Mouse (Mus musculus) E14TG2a.4 (cell line): ENCODE data around the gene Edaradd.

Source experiments
- H3K27me3 ChIP-seq: 2 replicates; pipeline ENCODE4 v1.6.1; 2014; ENCODE audit warnings: low read length, control low read depth; ENCODE audit not compliant: insufficient read depth
- H3K36me3 ChIP-seq: 2 replicates; pipeline ENCODE4 v1.6.1; 2014; ENCODE audit warnings: low read length, control low read depth; ENCODE audit not compliant: insufficient read depth
- H3K4me1 ChIP-seq: replicated peaks from 2 replicates; pipeline ENCODE4 v1.6.1; 2014; ENCODE audit warnings: low read depth, low read length, control low read depth
- H3K4me3 ChIP-seq: replicated peaks from 2 replicates; pipeline ENCODE4 v1.5.1; 2014; ENCODE audit warnings: mild to moderate bottlenecking, low read length
- H3K9me3 ChIP-seq: 2 replicates; pipeline ENCODE4 v1.6.1; 2014; ENCODE audit warnings: low read length, control low read depth
- CTCF ChIP-seq: conservative IDR thresholded peaks from 2 replicates; pipeline ENCODE4 v1.5.1; 2014; ENCODE audit warnings: low read length
- NANOG ChIP-seq: IDR thresholded peaks from 2 replicates; pipeline ENCODE4 v1.6.1; 2014; ENCODE audit warnings: borderline replicate concordance, low read length, mixed read lengths
- POU5F1 ChIP-seq: IDR thresholded peaks from 2 replicates; pipeline ENCODE4 v1.6.1; 2014; ENCODE audit warnings: low read length, borderline replicate concordance

Edaradd gene

GRCm38 (mm10) chr13:12559044-12559443, 38.8 kb upstream of the Edaradd start:
- H3K4me1 ChIP-seq, result 0 out of 2 replicates have a peak, but pooled peaks cover 7% of the 10 kb centered on the region
- TF ChIP-seq CTCF (no peak), NANOG (no peak), POU5F1 (no peak)
- H3K27me3 ChIP-seq, result no peaks in the 10 kb centered on the region
- no peaks in the 10 kb centered on the region for H3K9me3 ChIP-seq
- no peak overlapping the region for H3K4me3 ChIP-seq
- H3K36me3 ChIP-seq, result no peaks in the 10 kb centered on the region

DNA sequence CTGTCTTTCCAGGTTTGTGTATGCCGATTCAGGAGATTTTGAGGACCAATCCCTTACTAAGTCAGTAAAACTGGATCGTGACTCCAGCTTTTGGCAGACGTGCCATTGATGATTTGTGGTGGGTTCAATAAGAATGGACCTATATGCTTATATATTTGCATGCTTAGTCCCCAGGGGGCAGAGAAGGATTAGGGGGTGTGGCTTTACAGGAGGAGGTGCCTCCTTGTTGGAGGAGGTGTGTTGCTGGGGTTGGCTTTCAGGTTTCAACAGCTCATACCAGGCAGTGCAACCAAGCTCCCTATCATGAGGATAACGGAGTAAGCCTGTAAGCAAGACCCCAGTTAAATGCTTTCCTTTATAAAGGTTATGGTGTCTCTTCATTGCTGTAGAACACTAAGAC, 34.0 kb upstream of the Edaradd start:
- TF ChIP-seq CTCF (no peak), POU5F1 (no peak), NANOG (no peak)
- Histone ChIP-seq H3K9me3 (no peaks in the 10 kb centered on the region), H3K4me1 (0 out of 2 replicates have a peak, but pooled peaks cover 7% of the 10 kb centered on the region), H3K27me3 (0 out of 2 replicates have a peak, but pooled peaks cover 4% of the 10 kb centered on the region), H3K36me3 (no peaks in the 10 kb centered on the region), H3K4me3 (no peak overlapping the region)

GRCm38 (mm10) chr13:12543880-12544568, 23.8 kb upstream of the Edaradd start:
- Histone ChIP-seq H3K4me1 (peaks cover 13% of the 10 kb centered on the region), H3K36me3 (no peaks in the 10 kb centered on the region), H3K9me3 (no peaks in the 10 kb centered on the region), H3K27me3 (peaks cover 24% of the 10 kb centered on the region), H3K4me3 (no peak overlapping the region)
- TF ChIP-seq NANOG, result no peak
- TF ChIP-seq CTCF, result no peak
- no peak for TF ChIP-seq POU5F1

GRCm38 (mm10) chr13:12543246-12543645, 23.0 kb upstream of the Edaradd start:
- Histone ChIP-seq H3K4me3 (no peak overlapping the region), H3K36me3 (no peaks in the 10 kb centered on the region), H3K27me3 (peaks cover 24% of the 10 kb centered on the region), H3K9me3 (no peaks in the 10 kb centered on the region), H3K4me1 (peaks cover 13% of the 10 kb centered on the region)
- no peak for TF ChIP-seq POU5F1
- no peak for TF ChIP-seq CTCF
- TF ChIP-seq NANOG, result no peak

DNA sequence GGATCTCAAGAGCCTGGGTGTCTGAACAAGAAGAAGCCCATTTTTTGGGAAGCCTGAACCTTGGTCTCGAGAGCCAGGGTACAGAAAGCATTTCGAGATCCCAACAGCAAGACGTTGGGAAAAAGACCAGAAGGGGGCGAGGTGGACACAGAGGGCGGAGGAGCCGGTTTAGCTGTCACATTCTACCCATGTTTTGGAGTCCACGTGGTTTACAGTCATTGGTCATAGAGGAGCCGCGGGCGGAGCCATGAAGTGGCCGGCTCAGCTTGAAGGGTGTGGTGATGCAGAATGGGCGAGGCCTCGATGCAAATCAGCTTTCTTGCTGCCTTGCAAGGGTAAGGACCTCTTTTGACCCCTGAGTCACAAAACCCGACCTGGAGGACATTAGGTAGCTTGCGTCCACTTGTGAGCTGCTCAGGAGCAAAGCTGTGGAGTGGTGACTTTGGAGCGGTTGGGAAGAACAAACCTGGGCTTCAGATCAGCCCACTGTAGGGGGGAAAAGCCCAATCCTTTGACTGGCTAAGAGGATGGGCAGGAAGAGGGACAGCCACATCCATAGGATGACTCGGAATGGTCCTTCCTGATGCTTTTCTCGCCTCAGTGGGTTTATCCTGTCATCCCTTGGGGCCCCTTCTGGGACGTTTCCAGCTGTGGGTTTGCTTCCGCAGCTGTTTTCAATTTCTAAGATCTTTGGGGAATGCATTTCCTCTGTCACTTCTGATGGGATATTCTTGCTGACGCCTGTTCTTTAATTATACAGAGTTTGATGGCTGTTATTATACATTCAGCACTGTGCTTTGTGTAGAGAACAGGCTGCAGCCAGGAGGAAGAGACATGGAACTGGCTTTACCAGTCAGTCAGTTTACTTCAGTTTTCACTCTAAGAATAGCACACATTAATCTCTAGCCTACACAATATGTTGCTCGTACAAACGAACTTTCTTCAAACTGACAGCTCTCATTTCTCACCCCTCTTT, 22.1 kb upstream of the Edaradd start:
- Histone ChIP-seq H3K9me3 (no peaks in the 10 kb centered on the region), H3K27me3 (peaks cover 24% of the 10 kb centered on the region), H3K4me1 (peaks cover 13% of the 10 kb centered on the region), H3K36me3 (no peaks in the 10 kb centered on the region), H3K4me3 (no peak overlapping the region)
- TF ChIP-seq POU5F1 (no peak), NANOG (no peak), CTCF (no peak; the same call in 1 of the 2 replicates)

GRCm38 (mm10) chr13:12540119-12540518, 19.9 kb upstream of the Edaradd start:
- Histone ChIP-seq H3K9me3 (peaks cover 8% of the 10 kb centered on the region; the same call in 1 of the 2 replicates), H3K4me1 (peaks cover 13% of the 10 kb centered on the region), H3K36me3 (no peaks in the 10 kb centered on the region), H3K4me3 (no peak overlapping the region), H3K27me3 (peaks cover 24% of the 10 kb centered on the region)
- TF ChIP-seq POU5F1 (no peak), CTCF (no peak), NANOG (no peak)

- Histone ChIP-seq H3K27me3 (peaks cover 24% of the 10 kb centered on the region), H3K4me3 (no peak overlapping the region), H3K4me1 (peaks cover 13% of the 10 kb centered on the region), H3K36me3 (no peaks in the 10 kb centered on the region), H3K9me3 (peaks cover 8% of the 10 kb centered on the region; the same call in 1 of the 2 replicates)
- TF ChIP-seq POU5F1 (no peak), NANOG (no peak), CTCF (no peak)
Observed at GRCm38 (mm10) chr13:12539716-12540115, 19.5 kb upstream of the Edaradd start.

- TF ChIP-seq NANOG (no peak), CTCF (peak; percentile 72), POU5F1 (no peak)
- no peaks in the 10 kb centered on the region for H3K36me3 ChIP-seq
- no peak overlapping the region for H3K4me3 ChIP-seq
- peaks cover 13% of the 10 kb centered on the region for H3K4me1 ChIP-seq
- H3K9me3 ChIP-seq, result peaks cover 8% of the 10 kb centered on the region; the same call in 1 of the 2 replicates
- peaks cover 24% of the 10 kb centered on the region for H3K27me3 ChIP-seq
Observed at GRCm38 (mm10) chr13:12537971-12538370, 17.7 kb upstream of the Edaradd start.
